Mouse (Mus musculus): ENCODE data around the gene Tmem255b.

Gene Tmem255b

GRCm38 (mm10) chr8:13448145-13448544 is 13.2 kb downstream of the Tmem255b start:
- no peak for DNase-seq

DNA sequence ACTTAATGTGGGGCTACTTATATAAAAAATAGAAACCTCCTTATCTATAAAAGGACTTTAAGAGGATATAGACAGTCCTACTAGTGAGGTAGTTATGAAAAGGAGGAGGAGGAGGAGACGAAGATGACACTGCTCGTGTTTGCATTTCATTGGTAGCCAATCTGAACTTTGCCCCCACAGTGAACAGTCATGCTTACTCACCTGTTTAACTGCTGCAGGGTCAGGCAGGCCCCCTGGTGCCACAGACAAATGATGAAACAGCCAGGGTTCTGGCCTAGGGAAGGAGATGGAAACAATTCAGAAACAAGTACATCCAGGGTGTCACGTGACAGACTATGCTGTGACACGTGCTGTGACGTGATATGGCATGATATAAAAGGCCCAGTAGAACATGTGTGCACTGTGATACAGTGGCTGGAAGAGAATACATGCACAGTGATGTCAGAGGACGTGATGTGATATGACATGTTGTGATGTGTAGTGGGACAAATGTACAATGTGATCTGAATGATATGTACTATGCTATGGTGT is 16.8 kb downstream of the Tmem255b start:
- DNase-seq, result no peak

DNA sequence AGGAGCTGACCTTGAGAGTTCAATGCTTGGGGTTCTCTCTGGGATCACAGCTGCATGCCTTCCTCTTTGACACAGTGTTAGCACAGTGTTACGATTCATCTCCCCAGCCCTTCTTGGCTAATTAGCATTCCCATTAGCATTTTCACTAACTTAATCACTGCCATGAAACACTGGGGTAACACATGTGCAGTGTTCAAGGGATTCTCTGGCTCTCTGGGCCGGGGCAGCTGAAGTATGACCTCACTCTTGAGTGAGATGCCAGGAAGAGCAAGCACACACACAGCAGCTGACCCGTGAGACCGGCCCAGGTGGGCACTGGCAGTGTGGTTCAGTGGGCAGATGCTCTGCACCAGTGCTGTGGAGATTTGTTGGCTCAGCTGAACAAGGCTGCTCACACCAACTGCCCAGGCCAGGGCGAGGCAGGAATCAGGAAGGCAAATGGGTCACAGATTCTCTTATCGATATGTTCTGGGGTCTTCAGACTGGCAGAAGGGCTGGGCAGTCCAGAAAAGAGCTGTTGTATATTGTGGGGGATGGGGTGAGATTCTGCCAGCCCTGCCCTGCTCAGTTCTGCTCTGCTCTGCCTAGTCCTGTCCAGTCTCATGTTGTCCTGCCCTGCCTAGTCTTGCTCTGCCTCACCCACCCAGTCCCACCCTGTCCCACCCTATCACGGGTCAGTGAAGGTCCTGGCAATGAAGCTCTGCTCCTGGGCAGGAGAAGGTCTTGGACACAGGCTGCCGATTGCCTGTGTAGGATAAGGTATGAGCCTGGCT is 19.5 kb downstream of the Tmem255b start:
- DNase-seq, result peak in 1 of 2 experiments; percentile 52

DNA sequence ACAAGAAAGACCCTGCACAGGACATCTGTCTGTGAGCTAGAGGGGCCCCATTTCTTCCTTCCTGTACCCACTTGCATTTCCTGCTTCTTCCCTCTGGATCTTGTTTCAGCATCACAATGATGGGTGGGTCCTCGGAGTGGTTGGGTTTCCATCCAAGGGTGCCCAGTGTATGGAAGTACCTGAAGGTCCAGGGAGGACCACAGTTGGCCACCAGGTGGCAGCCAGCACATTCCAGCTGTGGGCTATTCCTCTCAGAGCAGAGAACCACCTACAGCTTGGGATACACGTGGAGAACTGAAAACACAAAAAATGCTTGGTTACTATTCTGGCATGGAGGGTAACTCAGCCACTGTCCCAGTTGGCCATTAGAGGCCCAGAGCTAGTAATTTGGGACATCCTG is 20.3 kb downstream of the Tmem255b start:
- peak; percentile 62 to 70 for DNase-seq

DNA sequence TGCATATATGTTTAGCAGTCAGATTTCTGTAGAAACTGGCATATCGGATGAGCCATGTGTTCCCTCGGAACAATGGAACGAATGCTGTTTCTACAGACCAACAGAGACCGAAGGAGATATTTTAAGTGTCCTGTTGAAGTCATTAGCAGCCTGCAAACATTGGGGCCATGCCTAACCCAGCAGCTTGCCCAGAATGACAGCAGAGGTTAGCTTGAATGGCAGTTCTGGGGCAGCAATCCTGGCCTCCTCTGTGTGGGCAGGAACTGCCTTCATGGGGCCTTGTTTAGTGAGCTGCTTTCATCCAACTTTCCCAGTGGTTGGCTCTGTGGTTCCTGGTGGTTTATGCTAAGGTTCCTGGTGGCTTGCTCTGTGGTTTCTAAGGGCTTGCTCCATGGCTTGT is 24.4 kb downstream of the Tmem255b start:
- DNase-seq, result no peak

DNA sequence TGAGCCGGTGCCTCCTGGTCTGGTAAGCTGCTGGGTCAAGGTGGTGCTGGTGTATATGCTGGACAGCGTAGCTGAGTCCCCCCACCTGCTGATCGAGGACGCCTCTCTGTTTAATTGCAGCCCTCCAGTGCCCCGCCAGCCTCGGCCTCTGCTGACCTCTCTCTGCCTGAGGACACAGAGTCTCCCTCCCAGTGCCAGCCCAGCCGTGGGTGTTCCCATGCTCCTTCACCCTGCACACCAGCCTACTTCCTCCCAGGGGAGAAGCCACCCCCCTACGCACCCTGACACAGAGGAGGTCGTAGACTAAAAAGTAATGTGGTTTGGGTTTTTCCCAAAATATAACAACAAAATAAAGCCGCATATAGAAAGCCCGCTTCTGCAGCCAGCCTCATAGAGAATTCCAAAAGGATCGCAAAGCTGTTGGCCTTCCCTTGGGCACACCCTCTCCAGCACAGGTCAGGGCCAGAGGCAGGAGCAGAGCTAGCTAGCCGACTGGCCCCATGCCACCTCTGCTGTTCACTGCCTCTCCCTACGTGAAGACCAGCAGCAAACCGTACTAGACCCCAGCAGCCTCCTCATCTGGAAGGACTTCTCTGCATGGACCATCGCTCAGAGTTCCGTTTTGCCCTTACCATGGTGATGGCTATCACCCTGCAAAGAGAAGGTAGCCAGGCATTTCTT is 26.2 kb downstream of the Tmem255b start:
- DNase-seq, result no peak

GRCm38 (mm10) chr8:13461843-13462242 is 26.9 kb downstream of the Tmem255b start:
- peak; percentile 88 to 92 for DNase-seq

GRCm38 (mm10) chr8:13462392-13462791 is 27.4 kb downstream of the Tmem255b start:
- peak; percentile 43 to 53 for DNase-seq

- no peak for DNase-seq
Measured at GRCm38 (mm10) chr8:13465324-13465723, 30.3 kb downstream of the Tmem255b start.

DNA sequence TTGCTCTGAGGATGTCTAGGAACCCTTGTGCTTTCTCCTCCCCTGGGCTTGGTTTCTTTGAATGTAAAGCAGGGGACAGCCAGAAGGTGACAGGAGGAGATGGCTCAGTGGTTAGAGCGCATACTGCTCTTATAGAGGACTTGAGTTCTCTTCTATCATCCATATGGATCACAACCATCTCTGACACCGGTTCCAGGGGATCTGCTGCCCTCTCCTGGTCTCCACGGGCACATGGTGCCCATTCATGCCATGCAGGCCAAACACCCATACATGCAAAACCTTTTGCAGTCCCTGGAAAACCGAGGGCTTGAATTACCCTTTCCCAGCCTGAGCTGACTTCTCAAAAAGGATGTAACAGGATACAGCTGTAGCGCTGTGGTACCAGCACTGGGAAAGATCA is 32.0 kb downstream of the Tmem255b start:
- peak; percentile 65 to 69 for DNase-seq

GRCm38 (mm10) chr8:13468737-13469136 is 33.7 kb downstream of the Tmem255b start:
- DNase-seq, result peak; percentile 72 to 81

DNA sequence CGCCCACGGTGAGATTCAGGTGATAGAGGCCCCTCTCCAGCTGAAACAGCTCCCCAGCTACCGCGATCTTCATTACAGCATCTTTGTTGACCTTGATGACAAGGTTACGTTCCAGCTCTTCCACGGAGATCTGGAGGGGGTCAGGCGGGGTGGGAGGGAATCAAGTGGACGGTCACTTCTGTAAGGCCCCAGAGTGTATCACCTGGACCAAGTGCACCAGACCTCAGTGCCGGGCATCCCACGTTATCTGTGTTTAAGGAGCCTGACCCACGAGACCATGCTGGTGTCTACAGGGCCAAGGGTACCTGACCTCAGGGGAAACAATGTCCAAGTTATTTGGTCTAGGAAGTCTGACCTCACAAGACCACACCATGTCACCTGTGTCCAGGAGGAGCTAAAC is 36.5 kb downstream of the Tmem255b start:
- DNase-seq, result no peak

DNA sequence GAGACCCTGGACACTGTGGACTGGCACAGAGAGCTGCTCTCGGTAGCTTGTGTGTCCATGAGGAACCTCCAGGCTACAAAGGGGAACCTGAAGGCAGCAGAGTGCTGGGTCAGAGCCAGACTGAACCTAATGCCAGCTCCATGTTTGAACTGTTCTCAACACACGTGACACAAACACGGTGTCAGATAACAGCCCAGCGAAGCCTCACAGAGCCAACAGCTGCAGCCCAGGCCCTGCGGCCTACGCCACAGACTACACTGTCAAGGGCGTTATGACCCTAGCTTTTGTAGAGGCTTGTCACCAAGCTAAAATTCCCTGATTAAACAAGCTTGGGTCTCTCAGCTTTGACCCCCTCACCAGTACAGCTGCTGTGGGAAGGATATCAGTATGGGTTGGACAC is 37.3 kb downstream of the Tmem255b start:
- peak; percentile 55 to 58 for DNase-seq

GRCm38 (mm10) chr8:13475892-13476291 is 40.9 kb downstream of the Tmem255b start:
- DNase-seq, result no peak

- peak; percentile 74 to 84 for DNase-seq
Measured at GRCm38 (mm10) chr8:13481089-13481554, 46.1 kb downstream of the Tmem255b start.

DNA sequence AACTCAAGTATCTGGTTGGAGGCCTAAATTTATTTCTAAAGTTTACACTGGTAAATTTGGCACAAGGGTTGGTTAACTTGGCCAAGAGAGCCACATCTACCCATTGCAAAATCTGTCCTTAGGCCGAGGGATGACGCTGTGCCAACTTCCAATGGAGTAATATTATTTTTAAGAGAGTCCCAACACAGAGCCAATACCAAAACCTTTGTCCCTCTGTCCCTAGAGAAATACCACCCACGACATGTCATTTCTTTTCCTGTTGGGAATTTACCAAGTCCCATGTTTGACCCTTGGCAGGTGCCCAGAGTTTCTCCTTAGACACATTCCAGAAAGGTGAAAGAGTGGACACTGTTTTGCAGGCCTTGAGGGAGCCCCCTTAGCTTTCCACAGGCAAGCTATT is 46.6 kb downstream of the Tmem255b start:
- DNase-seq, result peak in 1 of 2 experiments; percentile 37

- DNase-seq, result peak; percentile 78 to 86
Measured at GRCm38 (mm10) chr8:13482101-13482801, 47.3 kb downstream of the Tmem255b start.

GRCm38 (mm10) chr8:13483191-13483590 is 48.2 kb downstream of the Tmem255b start:
- no peak for DNase-seq

DNA sequence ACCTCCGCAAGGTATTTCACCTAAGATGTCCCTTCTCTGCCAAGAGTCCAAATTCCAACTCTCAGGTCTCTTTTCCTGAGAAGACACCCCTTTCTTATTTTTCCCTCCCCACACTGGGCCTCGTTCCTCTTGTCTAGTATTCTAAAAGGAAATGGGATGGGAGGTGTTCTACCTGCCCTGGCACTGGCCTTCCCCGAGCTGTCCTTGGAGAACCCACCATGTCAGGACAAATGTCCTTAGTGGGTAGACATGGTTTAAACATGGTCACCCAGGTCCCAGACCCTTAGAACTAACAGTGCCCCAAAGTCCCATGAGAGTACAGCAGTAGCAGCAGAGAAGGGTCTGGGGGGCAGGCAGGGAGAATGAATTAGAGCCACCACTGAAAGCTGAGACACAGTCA is 54.4 kb downstream of the Tmem255b start:
- no peak for DNase-seq

DNA sequence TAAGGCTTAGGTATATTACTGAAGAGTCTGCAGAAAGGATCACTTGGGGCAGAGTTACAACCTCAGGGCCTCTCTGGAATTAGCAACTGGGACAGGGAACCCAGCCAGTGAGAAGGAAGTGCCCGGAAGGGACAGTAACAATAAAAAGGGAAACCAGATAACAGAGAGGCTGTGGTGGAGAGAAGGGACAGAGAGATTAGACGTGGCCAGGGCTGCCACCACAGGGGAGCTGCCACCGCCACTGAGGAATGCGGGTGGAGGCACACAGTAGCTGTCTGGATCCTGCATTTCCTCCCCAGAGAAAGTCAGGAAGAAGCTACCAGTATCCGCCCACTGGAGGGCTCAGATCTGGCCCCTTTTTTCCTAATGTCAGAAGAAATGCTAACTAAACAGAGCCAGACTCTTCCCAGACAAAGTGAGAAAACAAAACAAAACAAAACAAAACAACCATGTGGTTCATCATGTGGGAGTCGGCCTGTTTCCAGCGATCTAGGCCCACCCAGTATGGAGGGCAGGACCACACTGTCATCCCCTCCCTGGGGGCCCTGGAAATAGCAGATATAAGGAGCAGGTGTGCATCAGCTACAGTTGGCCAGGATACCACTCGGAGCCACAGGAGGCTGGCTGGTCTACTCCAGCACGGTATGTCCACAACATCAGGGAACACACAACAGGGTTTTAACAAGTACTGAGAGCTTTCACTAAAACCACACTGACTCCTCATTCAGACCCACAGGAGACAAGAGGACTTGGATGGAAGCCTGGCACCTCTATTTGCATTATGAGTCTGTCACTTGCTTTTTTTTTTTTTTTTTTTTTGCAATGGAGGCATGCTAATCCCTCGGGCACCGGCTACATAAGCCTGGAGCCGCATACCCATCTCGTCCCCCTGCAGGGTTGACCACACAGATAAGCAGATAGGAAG is 55.3 kb downstream of the Tmem255b start:
- no peak for DNase-seq

- DNase-seq, result no peak
Measured at GRCm38 (mm10) chr8:13491491-13492010, 56.6 kb downstream of the Tmem255b start.

All from cerebellum, postnatal 10 days (tissue).